Mouse (Mus musculus): Measurements from ENCODE around the gene Gm9048. TPM values are rescaled to one million over a fixed set of nuclear protein-coding genes. Genes with fewer than 3 reads are reported as not detected.
A peak's percentile ranks its signal among the peaks of the same experiment; 100 is the strongest.
"Not testable (repeated sequence)": the region's sequence is repeated elsewhere in the genome, so short reads cannot be mapped to it uniquely, and the experiment has no call there.

Gene Gm9048
- not detected in 2 replicates for polyA plus RNA-seq (2015; fragmentation: Nextera tagmentation; extraction: Ambion mirVana)

GRCm38 (mm10) chr10:118348579-118348978 is at the start of gene Gm9048:
TSS of gene Gm9048 (minus strand) at chr10:118348679.
- not testable (repeated sequence) for ATAC-seq; H3K4me3 ChIP-seq (ENCODE audit: low read depth, low read length)
- 75% methylated on average over 1 of the region's 14 CpGs for WGBS

GRCm38 (mm10) chr10:118370443-118370842 is 22.0 kb upstream of the Gm9048 start:
- no peaks in the 10 kb centered on the region for H3K4me1 ChIP-seq (replicated peaks; ENCODE audit: control insufficient read depth, insufficient read depth, low read length)
- 3% methylated on average over 10 of the region's 10 CpGs for WGBS
- no peak overlapping the region for H3K27ac ChIP-seq (ENCODE audit: low read depth, low read length)
- peak; percentile 60; the same call in 1 of the 2 replicates for ATAC-seq
- no peaks in the 10 kb centered on the region for H3K27me3 ChIP-seq (replicated peaks; ENCODE audit: control insufficient read depth, insufficient read depth, low read length)
- no peaks in the 10 kb centered on the region for H3K36me3 ChIP-seq (ENCODE audit: control insufficient read depth, insufficient read depth)
- H3K9me3 ChIP-seq (ENCODE audit: control insufficient read depth): no peaks in the 10 kb centered on the region
- no peak overlapping the region for H3K4me3 ChIP-seq (ENCODE audit: low read depth, low read length)
- peak; percentile 98 for TF ChIP-seq CTCF (IDR thresholded peaks at IDR 0.05; ENCODE audit: low read depth)
- no peak overlapping the region for H3K4me2 ChIP-seq (replicated peaks; ENCODE audit: low read depth)
- H3K9ac ChIP-seq (ENCODE audit: low read depth, low read length): no peak overlapping the region

More at GRCm38 (mm10) chr10:118348579-118348978, at the start of gene Gm9048:
- H3K36me3 ChIP-seq (ENCODE audit: control insufficient read depth, insufficient read depth); H3K4me2 ChIP-seq (replicated peaks; ENCODE audit: low read depth); H3K27me3 ChIP-seq (replicated peaks; ENCODE audit: control insufficient read depth, insufficient read depth, low read length); H3K27ac ChIP-seq (ENCODE audit: low read depth, low read length); H3K4me1 ChIP-seq (replicated peaks; ENCODE audit: control insufficient read depth, insufficient read depth, low read length); H3K9me3 ChIP-seq (ENCODE audit: control insufficient read depth); H3K9ac ChIP-seq (ENCODE audit: low read depth, low read length): not testable (repeated sequence)

- H3K27me3 ChIP-seq (replicated peaks; ENCODE audit: control insufficient read depth, insufficient read depth, low read length): no peaks in the 10 kb centered on the region
- H3K36me3 ChIP-seq (ENCODE audit: control insufficient read depth, insufficient read depth): no peaks in the 10 kb centered on the region
- no peak overlapping the region for H3K9ac ChIP-seq (ENCODE audit: low read depth, low read length)
- 86% methylated on average over 9 of the region's 9 CpGs for WGBS
- no peak overlapping the region for H3K4me3 ChIP-seq (ENCODE audit: low read depth, low read length)
- H3K4me2 ChIP-seq (replicated peaks; ENCODE audit: low read depth): no peak overlapping the region
- H3K27ac ChIP-seq (ENCODE audit: low read depth, low read length): no peak overlapping the region
- no peak for TF ChIP-seq CTCF (IDR thresholded peaks at IDR 0.05; ENCODE audit: low read depth)
- ATAC-seq: no peak
- no peaks in the 10 kb centered on the region for H3K9me3 ChIP-seq (ENCODE audit: control insufficient read depth)
- no peaks in the 10 kb centered on the region for H3K4me1 ChIP-seq (replicated peaks; ENCODE audit: control insufficient read depth, insufficient read depth, low read length)
Measured at GRCm38 (mm10) chr10:118369518-118369917, 21.0 kb upstream of the Gm9048 start.

- not testable (repeated sequence) for H3K4me3 ChIP-seq (ENCODE audit: low read depth, low read length); ATAC-seq; H3K36me3 ChIP-seq (ENCODE audit: control insufficient read depth, insufficient read depth); H3K27me3 ChIP-seq (replicated peaks; ENCODE audit: control insufficient read depth, insufficient read depth, low read length); H3K9ac ChIP-seq (ENCODE audit: low read depth, low read length); H3K4me2 ChIP-seq (replicated peaks; ENCODE audit: low read depth); H3K9me3 ChIP-seq (ENCODE audit: control insufficient read depth); H3K27ac ChIP-seq (ENCODE audit: low read depth, low read length); H3K4me1 ChIP-seq (replicated peaks; ENCODE audit: control insufficient read depth, insufficient read depth, low read length)
- WGBS: 80% methylated on average over 1 of the region's 11 CpGs
Measured at GRCm38 (mm10) chr10:118354005-118354404, 5.5 kb upstream of the Gm9048 start, which contains the start of gene Gm9049. TSS of gene Gm9049 (minus strand) at chr10:118354105.

GRCm38 (mm10) chr10:118343155-118343554 is 5.3 kb downstream of the Gm9048 start, which contains the start of gene Gm9046:
TSS of gene Gm9046 (minus strand) at chr10:118343255.
- not testable (repeated sequence) for ATAC-seq; H3K9me3 ChIP-seq (ENCODE audit: control insufficient read depth); H3K4me3 ChIP-seq (ENCODE audit: low read depth, low read length); H3K4me1 ChIP-seq (replicated peaks; ENCODE audit: control insufficient read depth, insufficient read depth, low read length); H3K4me2 ChIP-seq (replicated peaks; ENCODE audit: low read depth); H3K9ac ChIP-seq (ENCODE audit: low read depth, low read length); H3K36me3 ChIP-seq (ENCODE audit: control insufficient read depth, insufficient read depth); H3K27me3 ChIP-seq (replicated peaks; ENCODE audit: control insufficient read depth, insufficient read depth, low read length); H3K27ac ChIP-seq (ENCODE audit: low read depth, low read length)
- WGBS: no CpG with 5 or more reads among the region's 14 CpGs

- H3K9ac ChIP-seq (ENCODE audit: low read depth, low read length); H3K4me2 ChIP-seq (replicated peaks; ENCODE audit: low read depth); H3K27ac ChIP-seq (ENCODE audit: low read depth, low read length); H3K27me3 ChIP-seq (replicated peaks; ENCODE audit: control insufficient read depth, insufficient read depth, low read length); H3K4me1 ChIP-seq (replicated peaks; ENCODE audit: control insufficient read depth, insufficient read depth, low read length); ATAC-seq; H3K9me3 ChIP-seq (ENCODE audit: control insufficient read depth); H3K36me3 ChIP-seq (ENCODE audit: control insufficient read depth, insufficient read depth); H3K4me3 ChIP-seq (ENCODE audit: low read depth, low read length): not testable (repeated sequence)
- no CpG with 5 or more reads among the region's 14 CpGs for WGBS
Measured at GRCm38 (mm10) chr10:118337731-118338130, 10.7 kb downstream of the Gm9048 start, which contains the start of gene Gm9045. TSS of gene Gm9045 (minus strand) at chr10:118337831.

- not testable (repeated sequence) for H3K27me3 ChIP-seq (replicated peaks; ENCODE audit: control insufficient read depth, insufficient read depth, low read length); H3K36me3 ChIP-seq (ENCODE audit: control insufficient read depth, insufficient read depth); H3K27ac ChIP-seq (ENCODE audit: low read depth, low read length); H3K4me1 ChIP-seq (replicated peaks; ENCODE audit: control insufficient read depth, insufficient read depth, low read length); H3K4me3 ChIP-seq (ENCODE audit: low read depth, low read length); H3K9me3 ChIP-seq (ENCODE audit: control insufficient read depth); ATAC-seq; H3K4me2 ChIP-seq (replicated peaks; ENCODE audit: low read depth); H3K9ac ChIP-seq (ENCODE audit: low read depth, low read length)
- WGBS: no CpG with 5 or more reads among the region's 14 CpGs
Measured at GRCm38 (mm10) chr10:118332308-118332707, 16.2 kb downstream of the Gm9048 start, which contains the start of gene Gm9044. TSS of gene Gm9044 (minus strand) at chr10:118332408.

- no CpG with 5 or more reads among the region's 11 CpGs for WGBS
- not testable (repeated sequence) for ATAC-seq
Measured at GRCm38 (mm10) chr10:118326869-118327268, 21.6 kb downstream of the Gm9048 start, which contains the start of gene Gm9040. TSS of gene Gm9040 (minus strand) at chr10:118326969.

More at GRCm38 (mm10) chr10:118326869-118327268, 21.6 kb downstream of the Gm9048 start, which contains the start of gene Gm9040:
- not testable (repeated sequence) for H3K4me1 ChIP-seq (replicated peaks; ENCODE audit: control insufficient read depth, insufficient read depth, low read length); H3K4me3 ChIP-seq (ENCODE audit: low read depth, low read length); H3K27ac ChIP-seq (ENCODE audit: low read depth, low read length); H3K27me3 ChIP-seq (replicated peaks; ENCODE audit: control insufficient read depth, insufficient read depth, low read length); H3K4me2 ChIP-seq (replicated peaks; ENCODE audit: low read depth); H3K9me3 ChIP-seq (ENCODE audit: control insufficient read depth); H3K9ac ChIP-seq (ENCODE audit: low read depth, low read length); H3K36me3 ChIP-seq (ENCODE audit: control insufficient read depth, insufficient read depth)

Data from intestine, postnatal 0 days (tissue).